Mouse (Mus musculus): ENCODE measurements around the gene 4833439L19Rik. TPM values are rescaled to one million over a fixed set of nuclear protein-coding genes. Genes with fewer than 3 reads are reported as not detected.

Gene 4833439L19Rik
- polyA plus RNA-seq, 1 experiment from 2014 or later: 124 TPM

GRCm38 (mm10) chr13:54564232-54565200, 719 bp downstream of the 4833439L19Rik start:
- Histone ChIP-seq H3K4me3 (ENCODE audit: low read depth, low read length) (peak overlapping the region; percentile 97), H3K4me2 (ENCODE audit: low read depth, low read length) (peak overlapping the region; percentile 85), H3K27ac (replicated peaks; ENCODE audit: low read depth, low read length) (peak overlapping the region; percentile 52), H3K9me3 (ENCODE audit: control insufficient read depth, low read length) (no peaks in the 10 kb centered on the region), H3K27me3 (replicated peaks; ENCODE audit: control insufficient read depth, insufficient read depth, low read length) (no peaks in the 10 kb centered on the region), H3K36me3 (ENCODE audit: control insufficient read depth, insufficient read depth, low read length) (peaks cover 30% of the 10 kb centered on the region), H3K9ac (ENCODE audit: low read depth, low read length) (peak overlapping the region; percentile 97), H3K4me1 (ENCODE audit: control insufficient read depth, insufficient read depth, low read length) (no peaks in the 10 kb centered on the region)
- DNase-seq (ENCODE audit: low spot score) (peak; percentile 19), ATAC-seq (ENCODE audit: low read depth) (peak; percentile 45)
- 12% methylated on average over 38 of the region's 45 CpGs for WGBS

GRCm38 (mm10) chr13:54562562-54562961, 2.7 kb downstream of the 4833439L19Rik start:
- Histone ChIP-seq H3K9me3 (ENCODE audit: control insufficient read depth, low read length) (no peaks in the 10 kb centered on the region), H3K36me3 (ENCODE audit: control insufficient read depth, insufficient read depth, low read length) (peaks cover 50% of the 10 kb centered on the region), H3K4me2 (ENCODE audit: low read depth, low read length) (no peak overlapping the region), H3K27me3 (replicated peaks; ENCODE audit: control insufficient read depth, insufficient read depth, low read length) (no peaks in the 10 kb centered on the region), H3K4me3 (ENCODE audit: low read depth, low read length) (no peak overlapping the region), H3K9ac (ENCODE audit: low read depth, low read length) (0 out of 2 replicates have a peak overlapping the region, but pooled peaks have one; percentile 30), H3K27ac (replicated peaks; ENCODE audit: low read depth, low read length) (no peak overlapping the region), H3K4me1 (ENCODE audit: control insufficient read depth, insufficient read depth, low read length) (no peaks in the 10 kb centered on the region)
- WGBS: 77% methylated on average over 7 of the region's 7 CpGs
- DNase-seq (ENCODE audit: low spot score) (peak; percentile 11), ATAC-seq (ENCODE audit: low read depth) (no peak)

- WGBS: 89% methylated on average over 7 of the region's 7 CpGs
- no peaks in the 10 kb centered on the region for H3K27me3 ChIP-seq (replicated peaks; ENCODE audit: control insufficient read depth, insufficient read depth, low read length)
- no peaks in the 10 kb centered on the region for H3K9me3 ChIP-seq (ENCODE audit: control insufficient read depth, low read length)
- H3K36me3 ChIP-seq (ENCODE audit: control insufficient read depth, insufficient read depth, low read length): peaks cover 70% of the 10 kb centered on the region
- H3K9ac ChIP-seq (ENCODE audit: low read depth, low read length): no peak overlapping the region
- no peak overlapping the region for H3K27ac ChIP-seq (replicated peaks; ENCODE audit: low read depth, low read length)
- H3K4me2 ChIP-seq (ENCODE audit: low read depth, low read length): no peak overlapping the region
- ATAC-seq (ENCODE audit: low read depth) (no peak), DNase-seq (ENCODE audit: low spot score) (no peak)
- H3K4me1 ChIP-seq (ENCODE audit: control insufficient read depth, insufficient read depth, low read length): no peaks in the 10 kb centered on the region
- no peak overlapping the region for H3K4me3 ChIP-seq (ENCODE audit: low read depth, low read length)
These were observed 4.6 kb downstream of the 4833439L19Rik start for GRCm38 (mm10) chr13:54560608-54561007.

GRCm38 (mm10) chr13:54559656-54560055, 5.6 kb downstream of the 4833439L19Rik start:
- no peaks in the 10 kb centered on the region for H3K9me3 ChIP-seq (ENCODE audit: control insufficient read depth, low read length)
- no peak overlapping the region for H3K9ac ChIP-seq (ENCODE audit: low read depth, low read length)
- H3K36me3 ChIP-seq (ENCODE audit: control insufficient read depth, insufficient read depth, low read length): peaks cover 74% of the 10 kb centered on the region
- no peaks in the 10 kb centered on the region for H3K4me1 ChIP-seq (ENCODE audit: control insufficient read depth, insufficient read depth, low read length)
- ATAC-seq (ENCODE audit: low read depth): no peak
- no peak for DNase-seq (ENCODE audit: low spot score)
- H3K27ac ChIP-seq (replicated peaks; ENCODE audit: low read depth, low read length): no peak overlapping the region
- WGBS: 96% methylated on average over 2 of the region's 2 CpGs
- no peak overlapping the region for H3K4me3 ChIP-seq (ENCODE audit: low read depth, low read length)
- no peaks in the 10 kb centered on the region for H3K27me3 ChIP-seq (replicated peaks; ENCODE audit: control insufficient read depth, insufficient read depth, low read length)
- no peak overlapping the region for H3K4me2 ChIP-seq (ENCODE audit: low read depth, low read length)

- Histone ChIP-seq H3K36me3 (ENCODE audit: control insufficient read depth, insufficient read depth, low read length) (peaks cover 91% of the 10 kb centered on the region), H3K9ac (ENCODE audit: low read depth, low read length) (no peak overlapping the region), H3K4me1 (ENCODE audit: control insufficient read depth, insufficient read depth, low read length) (no peaks in the 10 kb centered on the region), H3K27me3 (replicated peaks; ENCODE audit: control insufficient read depth, insufficient read depth, low read length) (no peaks in the 10 kb centered on the region), H3K27ac (replicated peaks; ENCODE audit: low read depth, low read length) (no peak overlapping the region), H3K9me3 (ENCODE audit: control insufficient read depth, low read length) (no peaks in the 10 kb centered on the region), H3K4me3 (ENCODE audit: low read depth, low read length) (no peak overlapping the region), H3K4me2 (ENCODE audit: low read depth, low read length) (no peak overlapping the region)
- ATAC-seq (ENCODE audit: low read depth): no peak
- WGBS: 91% methylated on average over 1 of the region's 1 CpGs
- DNase-seq (ENCODE audit: low spot score): no peak
These were observed 7.6 kb downstream of the 4833439L19Rik start for GRCm38 (mm10) chr13:54557652-54558051.

GRCm38 (mm10) chr13:54556796-54557195, 8.4 kb downstream of the 4833439L19Rik start:
- no peaks in the 10 kb centered on the region for H3K4me1 ChIP-seq (ENCODE audit: control insufficient read depth, insufficient read depth, low read length)
- DNase-seq (ENCODE audit: low spot score) (no peak), ATAC-seq (ENCODE audit: low read depth) (no peak)
- H3K4me3 ChIP-seq (ENCODE audit: low read depth, low read length): no peak overlapping the region
- H3K9me3 ChIP-seq (ENCODE audit: control insufficient read depth, low read length): no peaks in the 10 kb centered on the region
- peaks cover 92% of the 10 kb centered on the region for H3K36me3 ChIP-seq (ENCODE audit: control insufficient read depth, insufficient read depth, low read length)
- H3K27ac ChIP-seq (replicated peaks; ENCODE audit: low read depth, low read length): no peak overlapping the region
- H3K27me3 ChIP-seq (replicated peaks; ENCODE audit: control insufficient read depth, insufficient read depth, low read length): no peaks in the 10 kb centered on the region
- H3K9ac ChIP-seq (ENCODE audit: low read depth, low read length): no peak overlapping the region
- WGBS: 92% methylated on average over 3 of the region's 3 CpGs
- no peak overlapping the region for H3K4me2 ChIP-seq (ENCODE audit: low read depth, low read length)

GRCm38 (mm10) chr13:54556176-54556575, 9.1 kb downstream of the 4833439L19Rik start:
- Histone ChIP-seq H3K27me3 (replicated peaks; ENCODE audit: control insufficient read depth, insufficient read depth, low read length) (no peaks in the 10 kb centered on the region), H3K4me3 (ENCODE audit: low read depth, low read length) (no peak overlapping the region), H3K9ac (ENCODE audit: low read depth, low read length) (no peak overlapping the region), H3K36me3 (ENCODE audit: control insufficient read depth, insufficient read depth, low read length) (peaks cover 92% of the 10 kb centered on the region), H3K4me1 (ENCODE audit: control insufficient read depth, insufficient read depth, low read length) (no peaks in the 10 kb centered on the region), H3K4me2 (ENCODE audit: low read depth, low read length) (no peak overlapping the region), H3K27ac (replicated peaks; ENCODE audit: low read depth, low read length) (no peak overlapping the region), H3K9me3 (ENCODE audit: control insufficient read depth, low read length) (no peaks in the 10 kb centered on the region)
- ATAC-seq (ENCODE audit: low read depth) (no peak), DNase-seq (ENCODE audit: low spot score) (no peak)
- WGBS: 93% methylated on average over 8 of the region's 9 CpGs

- Histone ChIP-seq H3K9ac (ENCODE audit: low read depth, low read length) (no peak overlapping the region), H3K27me3 (replicated peaks; ENCODE audit: control insufficient read depth, insufficient read depth, low read length) (no peaks in the 10 kb centered on the region), H3K4me3 (ENCODE audit: low read depth, low read length) (no peak overlapping the region), H3K9me3 (ENCODE audit: control insufficient read depth, low read length) (no peaks in the 10 kb centered on the region), H3K4me2 (ENCODE audit: low read depth, low read length) (no peak overlapping the region), H3K36me3 (ENCODE audit: control insufficient read depth, insufficient read depth, low read length) (peaks cover 75% of the 10 kb centered on the region), H3K27ac (replicated peaks; ENCODE audit: low read depth, low read length) (no peak overlapping the region), H3K4me1 (ENCODE audit: control insufficient read depth, insufficient read depth, low read length) (no peaks in the 10 kb centered on the region)
- DNase-seq (ENCODE audit: low spot score) (no peak), ATAC-seq (ENCODE audit: low read depth) (no peak)
- WGBS: 85% methylated on average over 7 of the region's 7 CpGs
These were observed 17.2 kb downstream of the 4833439L19Rik start for GRCm38 (mm10) chr13:54548036-54548435.

- Histone ChIP-seq H3K4me2 (ENCODE audit: low read depth, low read length) (no peak overlapping the region), H3K9me3 (ENCODE audit: control insufficient read depth, low read length) (no peaks in the 10 kb centered on the region), H3K27me3 (replicated peaks; ENCODE audit: control insufficient read depth, insufficient read depth, low read length) (no peaks in the 10 kb centered on the region), H3K4me1 (ENCODE audit: control insufficient read depth, insufficient read depth, low read length) (no peaks in the 10 kb centered on the region), H3K4me3 (ENCODE audit: low read depth, low read length) (no peak overlapping the region), H3K36me3 (ENCODE audit: control insufficient read depth, insufficient read depth, low read length) (peaks cover 73% of the 10 kb centered on the region), H3K9ac (ENCODE audit: low read depth, low read length) (no peak overlapping the region), H3K27ac (replicated peaks; ENCODE audit: low read depth, low read length) (no peak overlapping the region)
- no peak for ATAC-seq (ENCODE audit: low read depth)
- no peak for DNase-seq (ENCODE audit: low spot score)
These were observed 33.1 kb downstream of the 4833439L19Rik start for GRCm38 (mm10) chr13:54532134-54532533.

Measured in embryonic facial prominence, embryonic 14.5 days (tissue).